Mouse (Mus musculus) frontal cortex, adult 2 months (tissue): ENCODE results near the gene Gm17359. TPM values are rescaled to one million over a fixed set of nuclear protein-coding genes. Genes with fewer than 3 reads are reported as not detected.

Experiments
- DNase-seq, 2 experiments: peaks; one replicate each; pipeline ENCODE4 v3.0.0; 2022; ENCODE audit warnings: low spot score in 1 of 2; ENCODE audit errors: extremely low spot score in 1 of 2
- polyA plus RNA-seq: library from polyadenylated mRNA; depleted of rRNA; stranded (reverse); fragments of >200 nt; gene quantifications from 2 replicates; pipeline ENCODE4 v1.2.3, GENCODE M21; 2012; rRNA removed

Gm17359 gene
- polyA plus RNA-seq, 1 experiment = not detected

GRCm38 (mm10) chr3:79458651-79459275, 122.3 kb downstream of the Gm17359 start:
- no peak for DNase-seq

- DNase-seq = no peak
Observed at GRCm38 (mm10) chr3:79469440-79469839, 133.0 kb downstream of the Gm17359 start.

GRCm38 (mm10) chr3:79472362-79472761, 135.9 kb downstream of the Gm17359 start:
- peak; percentile 23 to 49 for DNase-seq

- DNase-seq = peak; percentile 54 to 72
Observed at GRCm38 (mm10) chr3:79474911-79475310, 138.4 kb downstream of the Gm17359 start.

GRCm38 (mm10) chr3:79475980-79476379, 139.5 kb downstream of the Gm17359 start:
- DNase-seq = no peak

GRCm38 (mm10) chr3:79478400-79478799, 141.9 kb downstream of the Gm17359 start:
- no peak for DNase-seq

GRCm38 (mm10) chr3:79478880-79479279, 142.4 kb downstream of the Gm17359 start:
- no peak for DNase-seq

- no peak for DNase-seq
Observed at GRCm38 (mm10) chr3:79484286-79485063, 148.0 kb downstream of the Gm17359 start.

- DNase-seq = no peak
Observed at GRCm38 (mm10) chr3:79488025-79488424, 151.6 kb downstream of the Gm17359 start.

GRCm38 (mm10) chr3:79490102-79490501, 153.6 kb downstream of the Gm17359 start:
- no peak for DNase-seq

- no peak for DNase-seq
Observed at GRCm38 (mm10) chr3:79491614-79492013, 155.2 kb downstream of the Gm17359 start.

- no peak for DNase-seq
Observed at GRCm38 (mm10) chr3:79493064-79493463, 156.6 kb downstream of the Gm17359 start.

- no peak for DNase-seq
Observed at GRCm38 (mm10) chr3:79494028-79494427, 157.6 kb downstream of the Gm17359 start.

- DNase-seq = peak; percentile 29 to 66
Observed at GRCm38 (mm10) chr3:79495151-79495550, 158.7 kb downstream of the Gm17359 start.

GRCm38 (mm10) chr3:79496668-79497067, 160.2 kb downstream of the Gm17359 start:
- DNase-seq = no peak

GRCm38 (mm10) chr3:79500279-79500678, 163.8 kb downstream of the Gm17359 start:
- no peak for DNase-seq

GRCm38 (mm10) chr3:79501166-79501728, 164.8 kb downstream of the Gm17359 start:
- no peak for DNase-seq

Other genes starting within 250 kb of the Gm17359 start
- gene Rapgef2, start 50.1 kb upstream of the Gm17359 start, polyA plus RNA-seq = 52.8 and 60.3 TPM in 2 replicates
- gene Fnip2, start 231.1 kb downstream of the Gm17359 start, polyA plus RNA-seq = 8.8 and 10.2 TPM in 2 replicates